20 mouse cellular contexts compared by ENCODE assay signal in the genomic region with DNA sequence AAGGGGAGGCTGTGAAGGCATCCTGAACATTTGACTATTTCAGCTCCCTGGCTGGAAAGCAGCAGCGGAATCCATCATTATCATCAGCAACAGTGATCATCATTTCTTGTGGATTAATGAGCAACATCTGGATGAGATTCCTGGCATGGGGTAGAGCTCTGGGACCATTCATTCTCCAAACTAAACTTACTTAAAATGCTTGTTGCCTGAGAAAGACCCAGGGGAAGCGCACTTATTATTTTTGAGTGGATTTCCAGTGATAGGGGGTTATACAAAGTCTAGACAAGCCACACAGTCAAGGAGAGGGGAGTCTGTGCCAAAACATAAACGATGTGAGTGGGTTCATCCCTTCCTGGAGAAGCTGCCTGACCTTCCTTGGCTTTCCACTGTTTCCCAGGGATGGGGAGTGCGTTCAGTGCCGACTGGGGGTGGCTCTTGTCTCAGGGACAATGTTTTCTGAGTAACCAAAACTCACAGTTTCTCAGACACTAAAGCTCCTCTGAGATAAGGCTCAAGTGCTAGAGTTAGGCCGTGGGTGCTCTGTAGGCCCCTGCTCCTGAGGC. TPM values are rescaled to one million over a fixed set of nuclear protein-coding genes. Genes with fewer than 3 reads are reported as not detected.
DNase-seq lines count a peak whose midpoint lies in the region; ATAC-seq lines count a peak whose summit lies in the region.
"Had no signal": no experiment of that assay in that cellular context is flagged by ENCODE, and none has a peak within 500 bp of the region (broad histone marks: within the 10 kb centered on the region; RNA-seq: fewer than 3 reads in every experiment).

No protein-coding gene starts in this region.

- no peaks in the 10 kb centered on the region for H3K36me3 ChIP-seq in embryonic facial prominence, embryonic 12.5 days
- H3K36me3 ChIP-seq in embryonic facial prominence, embryonic 10.5 days (replicated peaks): no peaks in the 10 kb centered on the region
- no peaks in the 10 kb centered on the region for H3K36me3 ChIP-seq in heart, embryonic 10.5 days
- no peaks in the 10 kb centered on the region for H3K36me3 ChIP-seq in heart, embryonic 11.5 days (ENCODE audit: control insufficient read depth, insufficient read depth, low read length)
- H3K36me3 ChIP-seq in embryonic facial prominence, embryonic 14.5 days (ENCODE audit: control insufficient read depth, insufficient read depth, low read length): no peaks in the 10 kb centered on the region
- H3K36me3 ChIP-seq in limb, embryonic 15.5 days: no peaks in the 10 kb centered on the region
- H3K36me3 ChIP-seq: G1E; hindbrain, embryonic 12.5 days; liver, embryonic 15.5 days had no signal

- ATAC-seq in embryonic facial prominence, embryonic 12.5 days (ENCODE audit: insufficient number of reproducible peaks, insufficient read depth, low FRiP score, low TSS enrichment): no peak
- no peak for ATAC-seq in heart, embryonic 11.5 days (replicated peaks; ENCODE audit: insufficient number of reproducible peaks, low FRiP score, low TSS enrichment)
- peak; percentile 85 for ATAC-seq in embryonic facial prominence, embryonic 14.5 days (ENCODE audit: low read depth)
- ATAC-seq in limb, embryonic 15.5 days (ENCODE audit: insufficient number of reproducible peaks, low FRiP score, low TSS enrichment, low read depth): peak; percentile 64; the same call in 1 of the 2 replicates
- ATAC-seq: CD4-positive, CD25-positive, alpha-beta regulatory T cell, adult 4 months; forebrain, embryonic 16.5 days; inflammation-experienced regulatory T-cells, adult 6 months; lung, postnatal 0 days had no signal

- H3K9me3 ChIP-seq in embryonic facial prominence, embryonic 12.5 days: no peaks in the 10 kb centered on the region
- no peaks in the 10 kb centered on the region for H3K9me3 ChIP-seq in embryonic facial prominence, embryonic 10.5 days
- H3K9me3 ChIP-seq in heart, embryonic 10.5 days: no peaks in the 10 kb centered on the region
- no peaks in the 10 kb centered on the region for H3K9me3 ChIP-seq in heart, embryonic 11.5 days (replicated peaks; ENCODE audit: control insufficient read depth, low read length)
- H3K9me3 ChIP-seq in embryonic facial prominence, embryonic 14.5 days (ENCODE audit: control insufficient read depth, low read length): no peaks in the 10 kb centered on the region
- no peaks in the 10 kb centered on the region for H3K9me3 ChIP-seq in limb, embryonic 15.5 days
- H3K9me3 ChIP-seq: hindbrain, embryonic 12.5 days; liver, embryonic 15.5 days had no signal

- no peak for DNase-seq in embryonic facial prominence, embryonic 10.5 days (ENCODE audit: low spot score)
- no peak for DNase-seq in heart, embryonic 10.5 days (ENCODE audit: low spot score)
- DNase-seq in embryonic facial prominence, embryonic 14.5 days (ENCODE audit: low spot score): peak; percentile 84
- DNase-seq in frontal cortex, postnatal 10 days (ENCODE audit: low spot score in 2 of 2): no peak
- DNase-seq in layer of hippocampus, postnatal 36 days: no peak
- DNase-seq: cerebellum, postnatal 10 days; left cerebral cortex, postnatal 4 days; midbrain, embryonic 14.5 days; thymus, postnatal 14 days had no signal

- H3K27me3 ChIP-seq in embryonic facial prominence, embryonic 12.5 days: no peaks in the 10 kb centered on the region
- no peaks in the 10 kb centered on the region for H3K27me3 ChIP-seq in embryonic facial prominence, embryonic 10.5 days (replicated peaks; ENCODE audit: low read depth, poor library complexity, severe bottlenecking)
- H3K27me3 ChIP-seq in heart, embryonic 10.5 days (ENCODE audit: insufficient read depth, poor library complexity, severe bottlenecking): no peaks in the 10 kb centered on the region
- no peaks in the 10 kb centered on the region for H3K27me3 ChIP-seq in heart, embryonic 11.5 days (ENCODE audit: control insufficient read depth, insufficient read depth, low read length)
- H3K27me3 ChIP-seq in embryonic facial prominence, embryonic 14.5 days (replicated peaks; ENCODE audit: control insufficient read depth, insufficient read depth, low read length): no peaks in the 10 kb centered on the region
- no peaks in the 10 kb centered on the region for H3K27me3 ChIP-seq in limb, embryonic 15.5 days
- H3K27me3 ChIP-seq: hindbrain, embryonic 12.5 days; liver, embryonic 15.5 days had no signal

- no peak overlapping the region for H3K4me3 ChIP-seq in embryonic facial prominence, embryonic 12.5 days
- no peak overlapping the region for H3K4me3 ChIP-seq in embryonic facial prominence, embryonic 10.5 days
- no peak overlapping the region for H3K4me3 ChIP-seq in heart, embryonic 10.5 days
- H3K4me3 ChIP-seq in heart, embryonic 11.5 days (ENCODE audit: low read depth, low read length): no peak overlapping the region
- no peak overlapping the region for H3K4me3 ChIP-seq in embryonic facial prominence, embryonic 14.5 days (ENCODE audit: low read depth, low read length)
- H3K4me3 ChIP-seq in limb, embryonic 15.5 days: no peak overlapping the region
- H3K4me3 ChIP-seq: hindbrain, embryonic 12.5 days; liver, embryonic 15.5 days; myocyte had no signal

- H3K9ac ChIP-seq in embryonic facial prominence, embryonic 12.5 days: no peak overlapping the region
- no peak overlapping the region for H3K9ac ChIP-seq in heart, embryonic 11.5 days (ENCODE audit: low read depth, low read length)
- H3K9ac ChIP-seq in embryonic facial prominence, embryonic 14.5 days (ENCODE audit: low read depth, low read length): no peak overlapping the region
- no peak overlapping the region for H3K9ac ChIP-seq in limb, embryonic 15.5 days
- H3K9ac ChIP-seq: hindbrain, embryonic 12.5 days; liver, embryonic 15.5 days had no signal

- H3K4me2 ChIP-seq in embryonic facial prominence, embryonic 12.5 days (replicated peaks): no peak overlapping the region
- H3K4me2 ChIP-seq in heart, embryonic 11.5 days: no peak overlapping the region
- H3K4me2 ChIP-seq in embryonic facial prominence, embryonic 14.5 days (ENCODE audit: low read depth, low read length): no peak overlapping the region
- H3K4me2 ChIP-seq in limb, embryonic 15.5 days: no peak overlapping the region
- H3K4me2 ChIP-seq: hindbrain, embryonic 12.5 days; liver, embryonic 15.5 days had no signal

- H3K27ac ChIP-seq in embryonic facial prominence, embryonic 12.5 days: peak overlapping the region; percentile 1; the same call in 1 of the 2 replicates
- no peak overlapping the region for H3K27ac ChIP-seq in embryonic facial prominence, embryonic 10.5 days (replicated peaks)
- 0 out of 2 replicates have a peak overlapping the region, but pooled peaks have one; percentile 29 for H3K27ac ChIP-seq in heart, embryonic 10.5 days
- no peak overlapping the region for H3K27ac ChIP-seq in heart, embryonic 11.5 days (ENCODE audit: low read depth, low read length)
- H3K27ac ChIP-seq in embryonic facial prominence, embryonic 14.5 days (replicated peaks; ENCODE audit: low read depth, low read length): 0 out of 2 replicates have a peak overlapping the region, but pooled peaks have one; percentile 12
- no peak overlapping the region for H3K27ac ChIP-seq in limb, embryonic 15.5 days
- H3K27ac ChIP-seq: hindbrain, embryonic 12.5 days; liver, embryonic 15.5 days had no signal

- 64% methylated on average over 6 of the region's 6 CpGs for WGBS in embryonic facial prominence, embryonic 12.5 days
- 80% methylated on average over 6 of the region's 6 CpGs for WGBS in embryonic facial prominence, embryonic 10.5 days
- 56% methylated on average over 6 of the region's 6 CpGs for WGBS in heart, embryonic 10.5 days
- WGBS in heart, embryonic 11.5 days (ENCODE audit: insufficient replicate concordance): 37% methylated on average over 6 of the region's 6 CpGs
- 50% methylated on average over 6 of the region's 6 CpGs for WGBS in embryonic facial prominence, embryonic 14.5 days
- WGBS in limb, embryonic 15.5 days: 57% methylated on average over 6 of the region's 6 CpGs

- H3K4me1 ChIP-seq in embryonic facial prominence, embryonic 12.5 days: 0 out of 2 replicates have a peak, but pooled peaks cover 8% of the 10 kb centered on the region
- H3K4me1 ChIP-seq in embryonic facial prominence, embryonic 10.5 days: 0 out of 2 replicates have a peak, but pooled peaks cover 7% of the 10 kb centered on the region
- peaks cover 12% of the 10 kb centered on the region for H3K4me1 ChIP-seq in heart, embryonic 10.5 days
- peaks cover 5% of the 10 kb centered on the region for H3K4me1 ChIP-seq in heart, embryonic 11.5 days (ENCODE audit: control insufficient read depth, insufficient read depth, low read length)
- H3K4me1 ChIP-seq in embryonic facial prominence, embryonic 14.5 days (ENCODE audit: control insufficient read depth, insufficient read depth, low read length): peaks cover 8% of the 10 kb centered on the region; the same call in 1 of the 2 replicates
- H3K4me1 ChIP-seq in limb, embryonic 15.5 days: 0 out of 2 replicates have a peak, but pooled peaks cover 9% of the 10 kb centered on the region
- H3K4me1 ChIP-seq: hindbrain, embryonic 12.5 days; liver, embryonic 15.5 days had no signal

RNA-seq across cellular contexts. Expression of gene Lrrc18, which starts 6.9 kb away (rescaled TPM):
- 0.45 and 0.59 TPM in 2 replicates for polyA plus RNA-seq in embryonic facial prominence, embryonic 12.5 days (2016; fragmentation: Nextera tagmentation; extraction: Ambion mirVana)
- polyA plus RNA-seq in embryonic facial prominence, embryonic 10.5 days (2016; fragmentation: Nextera tagmentation; extraction: Ambion mirVana): 0.54 and 0.62 TPM in 2 replicates
- 0.23 and 0.39 TPM in 2 replicates for polyA plus RNA-seq in heart, embryonic 10.5 days (2016; fragmentation: Nextera tagmentation; extraction: Ambion mirVana)
- 0.39 and 0.45 TPM in 2 replicates for polyA plus RNA-seq in heart, embryonic 11.5 days (2014; fragmentation: Nextera tagmentation; extraction: Ambion mirVana)
- 0.58 and 0.96 TPM in 2 replicates for polyA plus RNA-seq in embryonic facial prominence, embryonic 14.5 days (2014; fragmentation: Nextera tagmentation; extraction: Ambion mirVana)
- 0.17 and 0.37 TPM in 2 replicates for polyA plus RNA-seq in limb, embryonic 15.5 days (2015; fragmentation: Nextera tagmentation; extraction: Ambion mirVana)
- total RNA-seq in layer of hippocampus, postnatal 36 days (2021): under 1 TPM; 0.22 to 0.33 TPM
- polyA plus RNA-seq: CD4-positive, CD25-positive, alpha-beta regulatory T cell, adult 4 months; G1E; myocyte had no signal

Comparison
In these comparisons a context has a peak if more than half of its experiments do, and no peak if none do; other contexts are left out.
1. ATAC-seq: peak in embryonic facial prominence, embryonic 14.5 days (single experiment) and limb, embryonic 15.5 days (single experiment); none in embryonic facial prominence, embryonic 12.5 days (single experiment) and heart, embryonic 11.5 days (single experiment).
2. H3K27ac ChIP-seq: peak in embryonic facial prominence, embryonic 12.5 days (single experiment), heart, embryonic 10.5 days (single experiment) and embryonic facial prominence, embryonic 14.5 days (single experiment); none in embryonic facial prominence, embryonic 10.5 days (single experiment), heart, embryonic 11.5 days (single experiment) and limb, embryonic 15.5 days (single experiment).